Mouse (Mus musculus): ENCODE measurements around the gene Tbc1d30. TPM values are rescaled to one million over a fixed set of nuclear protein-coding genes. Genes with fewer than 3 reads are reported as not detected.
A peak's percentile ranks its signal among the peaks of the same experiment; 100 is the strongest.

The Tbc1d30 gene
- polyA plus RNA-seq, 1 experiment: 26.0 TPM

GRCm38 (mm10) chr10:121385695-121386094 is 34.6 kb upstream of the Tbc1d30 start:
- H3K27ac ChIP-seq (ENCODE audit: insufficient read depth, low read length): no peak overlapping the region
- no peaks in the 10 kb centered on the region for H3K27me3 ChIP-seq (ENCODE audit: control insufficient read depth, insufficient read depth, low read length)
- WGBS: 96% methylated on average over 6 of the region's 6 CpGs
- no peak for DNase-seq
- peaks cover 5% of the 10 kb centered on the region for H3K4me1 ChIP-seq (ENCODE audit: control insufficient read depth, insufficient read depth, low read length)
- TF ChIP-seq CTCF (IDR thresholded peaks at IDR 0.05; ENCODE audit: borderline replicate concordance, insufficient read depth, low read depth, low read length): no peak
- no peak for TF ChIP-seq POLR2A (IDR thresholded peaks at IDR 0.05; ENCODE audit: borderline replicate concordance, insufficient read depth, low read length)
- no peak overlapping the region for H3K4me3 ChIP-seq (replicated peaks; ENCODE audit: insufficient read depth, low read depth, low read length)

- no peak for TF ChIP-seq POLR2A (IDR thresholded peaks at IDR 0.05; ENCODE audit: borderline replicate concordance, insufficient read depth, low read length)
- TF ChIP-seq CTCF (IDR thresholded peaks at IDR 0.05; ENCODE audit: borderline replicate concordance, insufficient read depth, low read depth, low read length): no peak
- peaks cover 3% of the 10 kb centered on the region for H3K4me1 ChIP-seq (ENCODE audit: control insufficient read depth, insufficient read depth, low read length)
- H3K27ac ChIP-seq (ENCODE audit: insufficient read depth, low read length): no peak overlapping the region
- H3K27me3 ChIP-seq (ENCODE audit: control insufficient read depth, insufficient read depth, low read length): no peaks in the 10 kb centered on the region
- WGBS: 92% methylated on average over 13 of the region's 13 CpGs
- H3K4me3 ChIP-seq (replicated peaks; ENCODE audit: insufficient read depth, low read depth, low read length): no peak overlapping the region
- DNase-seq: no peak
Measured at GRCm38 (mm10) chr10:121384710-121385109, 33.6 kb upstream of the Tbc1d30 start.

- no peak overlapping the region for H3K4me3 ChIP-seq (replicated peaks; ENCODE audit: insufficient read depth, low read depth, low read length)
- 92% methylated on average over 18 of the region's 18 CpGs for WGBS
- no peaks in the 10 kb centered on the region; the same call in 1 of the 2 replicates for H3K4me1 ChIP-seq (ENCODE audit: control insufficient read depth, insufficient read depth, low read length)
- no peak overlapping the region for H3K27ac ChIP-seq (ENCODE audit: insufficient read depth, low read length)
- TF ChIP-seq CTCF (IDR thresholded peaks at IDR 0.05; ENCODE audit: borderline replicate concordance, insufficient read depth, low read depth, low read length) (no peak), POLR2A (IDR thresholded peaks at IDR 0.05; ENCODE audit: borderline replicate concordance, insufficient read depth, low read length) (no peak)
- H3K27me3 ChIP-seq (ENCODE audit: control insufficient read depth, insufficient read depth, low read length): no peaks in the 10 kb centered on the region
- DNase-seq: no peak
Measured at GRCm38 (mm10) chr10:121381280-121381679, 30.2 kb upstream of the Tbc1d30 start.

- WGBS: 94% methylated on average over 3 of the region's 3 CpGs
- Histone ChIP-seq H3K27ac (ENCODE audit: insufficient read depth, low read length) (no peak overlapping the region), H3K4me3 (replicated peaks; ENCODE audit: insufficient read depth, low read depth, low read length) (no peak overlapping the region), H3K27me3 (ENCODE audit: control insufficient read depth, insufficient read depth, low read length) (no peaks in the 10 kb centered on the region), H3K4me1 (ENCODE audit: control insufficient read depth, insufficient read depth, low read length) (no peaks in the 10 kb centered on the region; the same call in 1 of the 2 replicates)
- DNase-seq: no peak
- TF ChIP-seq POLR2A (IDR thresholded peaks at IDR 0.05; ENCODE audit: borderline replicate concordance, insufficient read depth, low read length): no peak
- peak; percentile 13; the same call in 1 of the 2 replicates for TF ChIP-seq CTCF (IDR thresholded peaks at IDR 0.05; ENCODE audit: borderline replicate concordance, insufficient read depth, low read depth, low read length)
Measured at GRCm38 (mm10) chr10:121379387-121379786, 28.3 kb upstream of the Tbc1d30 start.

- H3K27ac ChIP-seq (ENCODE audit: insufficient read depth, low read length): no peak overlapping the region
- no peak overlapping the region for H3K4me3 ChIP-seq (replicated peaks; ENCODE audit: insufficient read depth, low read depth, low read length)
- WGBS: 88% methylated on average over 24 of the region's 24 CpGs
- no peak for DNase-seq
- H3K4me1 ChIP-seq (ENCODE audit: control insufficient read depth, insufficient read depth, low read length): no peaks in the 10 kb centered on the region; the same call in 1 of the 2 replicates
- H3K27me3 ChIP-seq (ENCODE audit: control insufficient read depth, insufficient read depth, low read length): no peaks in the 10 kb centered on the region
- TF ChIP-seq POLR2A (IDR thresholded peaks at IDR 0.05; ENCODE audit: borderline replicate concordance, insufficient read depth, low read length) (no peak), CTCF (IDR thresholded peaks at IDR 0.05; ENCODE audit: borderline replicate concordance, insufficient read depth, low read depth, low read length) (no peak)
Measured at GRCm38 (mm10) chr10:121376530-121377271, 25.6 kb upstream of the Tbc1d30 start.

- no peak for DNase-seq
- Histone ChIP-seq H3K27me3 (ENCODE audit: control insufficient read depth, insufficient read depth, low read length) (no peaks in the 10 kb centered on the region), H3K4me1 (ENCODE audit: control insufficient read depth, insufficient read depth, low read length) (no peaks in the 10 kb centered on the region; the same call in 1 of the 2 replicates), H3K27ac (ENCODE audit: insufficient read depth, low read length) (no peak overlapping the region), H3K4me3 (replicated peaks; ENCODE audit: insufficient read depth, low read depth, low read length) (no peak overlapping the region)
- no peak for TF ChIP-seq CTCF (IDR thresholded peaks at IDR 0.05; ENCODE audit: borderline replicate concordance, insufficient read depth, low read depth, low read length)
- no peak for TF ChIP-seq POLR2A (IDR thresholded peaks at IDR 0.05; ENCODE audit: borderline replicate concordance, insufficient read depth, low read length)
- WGBS: 81% methylated on average over 24 of the region's 24 CpGs
Measured at GRCm38 (mm10) chr10:121375649-121376493, 24.8 kb upstream of the Tbc1d30 start.

GRCm38 (mm10) chr10:121374693-121375620 is 23.9 kb upstream of the Tbc1d30 start:
- TF ChIP-seq POLR2A (IDR thresholded peaks at IDR 0.05; ENCODE audit: borderline replicate concordance, insufficient read depth, low read length) (no peak), CTCF (IDR thresholded peaks at IDR 0.05; ENCODE audit: borderline replicate concordance, insufficient read depth, low read depth, low read length) (no peak)
- Histone ChIP-seq H3K27me3 (ENCODE audit: control insufficient read depth, insufficient read depth, low read length) (no peaks in the 10 kb centered on the region), H3K4me1 (ENCODE audit: control insufficient read depth, insufficient read depth, low read length) (no peaks in the 10 kb centered on the region; the same call in 1 of the 2 replicates), H3K27ac (ENCODE audit: insufficient read depth, low read length) (no peak overlapping the region), H3K4me3 (replicated peaks; ENCODE audit: insufficient read depth, low read depth, low read length) (no peak overlapping the region)
- DNase-seq: no peak
- WGBS: 92% methylated on average over 17 of the region's 17 CpGs

All from cerebellum, adult 2 months (tissue).